Mouse (Mus musculus) testis, adult 2 months (tissue): ENCODE measurements at regions not wholly inside any gene's neighbourhood (a gene's known extent, or its start where the extent isn't known, plus 50 kb on each side); places are given as distances from the start of the nearest gene placed in this dataset.

ENCODE experiments used
- CTCF ChIP-seq: fragments of 200-500 bp; IDR thresholded peaks from 2 replicates; pipeline ENCODE4 v1.5.1; 2012; ENCODE audit warnings: low read depth, mild to moderate bottlenecking, inconsistent platforms, low read length, moderate library complexity; ENCODE audit not compliant: control insufficient read depth, insufficient read depth, insufficient replicate concordance
- POLR2A ChIP-seq: fragments of 200-500 bp; IDR thresholded peaks from 2 replicates; pipeline ENCODE4 v1.6.1; 2012; ENCODE audit warnings: low read depth, mild to moderate bottlenecking, inconsistent platforms, low read length, moderate library complexity; ENCODE audit not compliant: control insufficient read depth

DNA sequence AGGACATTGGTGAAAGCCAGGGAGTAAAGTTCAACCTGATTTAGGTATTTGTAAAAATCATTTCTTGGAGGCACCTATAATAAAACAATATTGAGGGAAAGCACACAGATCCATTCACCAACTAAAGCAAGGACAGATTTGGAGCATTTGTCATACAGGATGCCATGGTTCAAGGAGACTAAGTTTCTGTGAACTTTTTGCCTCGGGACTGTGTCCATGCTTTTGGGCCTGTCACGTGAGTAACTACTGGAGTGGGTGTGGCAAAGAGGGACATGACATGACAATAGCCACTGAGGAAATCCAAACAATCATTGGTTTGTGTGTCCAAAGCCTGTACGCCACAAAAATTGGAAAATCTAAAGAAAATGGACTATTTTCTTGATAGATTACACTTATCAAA is 241.4 kb downstream of the Ankrd50 start:
- TF ChIP-seq CTCF: no peak
- TF ChIP-seq POLR2A: no peak
